In genomic region chr5:99977516-99978301, GRCm38 (mm10) we compare ENCODE assay signal across 7 mouse cellular contexts. TPM values are rescaled to one million over a fixed set of nuclear protein-coding genes. Genes with fewer than 3 reads are reported as not detected.
A peak's percentile ranks its signal among the peaks of the same experiment; 100 is the strongest.
DNase-seq lines count a peak whose midpoint lies in the region; ATAC-seq lines count a peak whose summit lies in the region.

No protein-coding gene starts in this region.

- H3K4me3 ChIP-seq in intestine, embryonic 16.5 days (ENCODE audit: low read length), result peak overlapping the region; percentile 73
- H3K4me3 ChIP-seq in limb, embryonic 10.5 days, result peak overlapping the region; percentile 98
- H3K4me3 ChIP-seq in midbrain, embryonic 12.5 days, result peak overlapping the region; percentile 98

- DNase-seq in adrenal gland, adult 8-10 months, result peak; percentile 76
- peak; percentile 70 for DNase-seq in embryo, embryonic 11.5 days (ENCODE audit: low read depth, low spot score)
- peak; percentile 60 to 77 for DNase-seq in gastrocnemius, postnatal 36 days
- DNase-seq in limb, embryonic 10.5 days (ENCODE audit: low spot score), result peak; percentile 87
- peak; percentile 57 to 68 for DNase-seq in spleen, adult 18-20 months

- peak overlapping the region; percentile 99 for H3K27ac ChIP-seq in intestine, embryonic 16.5 days (ENCODE audit: low read length)
- peak overlapping the region; percentile 100 for H3K27ac ChIP-seq in limb, embryonic 10.5 days
- H3K27ac ChIP-seq in midbrain, embryonic 12.5 days (replicated peaks), result peak overlapping the region; percentile 99

- peak; percentile 63 for ATAC-seq in intestine, embryonic 16.5 days
- peak; percentile 42 for ATAC-seq in midbrain, embryonic 12.5 days (ENCODE audit: low FRiP score, low read depth)

- H3K4me1 ChIP-seq in intestine, embryonic 16.5 days (ENCODE audit: control insufficient read depth, insufficient read depth, low read length), result peaks cover 26% of the 10 kb centered on the region
- peaks cover 32% of the 10 kb centered on the region for H3K4me1 ChIP-seq in limb, embryonic 10.5 days
- H3K4me1 ChIP-seq in midbrain, embryonic 12.5 days, result peaks cover 33% of the 10 kb centered on the region

- under 1% methylated on average over 49 of the region's 50 CpGs for WGBS in intestine, embryonic 16.5 days
- under 1% methylated on average over 48 of the region's 50 CpGs for WGBS in limb, embryonic 10.5 days
- WGBS in midbrain, embryonic 12.5 days, result under 1% methylated on average over 48 of the region's 50 CpGs

- no peaks in the 10 kb centered on the region for H3K9me3 ChIP-seq in intestine, embryonic 16.5 days (ENCODE audit: control insufficient read depth, low read length)
- no peaks in the 10 kb centered on the region for H3K9me3 ChIP-seq in limb, embryonic 10.5 days (replicated peaks)
- H3K9me3 ChIP-seq in midbrain, embryonic 12.5 days, result no peaks in the 10 kb centered on the region

- intact Hi-C loops in gastrocnemius, postnatal 36 days (cut with DNase I), result loop anchor here (2.0 to 10.0 kb wide), 2 partner anchors 61 to 447 kb away; partner anchors contain the start of genes Enoph1 and Hnrnpdl

- H3K36me3 ChIP-seq in intestine, embryonic 16.5 days (ENCODE audit: control insufficient read depth, insufficient read depth, low read length), result no peaks in the 10 kb centered on the region
- peaks cover 49% of the 10 kb centered on the region for H3K36me3 ChIP-seq in limb, embryonic 10.5 days
- H3K36me3 ChIP-seq in midbrain, embryonic 12.5 days, result peaks cover 4% of the 10 kb centered on the region; the same call in 1 of the 2 replicates

- peak overlapping the region; percentile 99 for H3K9ac ChIP-seq in intestine, embryonic 16.5 days (ENCODE audit: low read depth, low read length)
- H3K9ac ChIP-seq in midbrain, embryonic 12.5 days (replicated peaks), result peak overlapping the region; percentile 99

- H3K4me2 ChIP-seq in intestine, embryonic 16.5 days (ENCODE audit: low read depth, low read length), result peak overlapping the region; percentile 75
- peak overlapping the region; percentile 76 for H3K4me2 ChIP-seq in midbrain, embryonic 12.5 days (replicated peaks)

- H3K27me3 ChIP-seq in intestine, embryonic 16.5 days (replicated peaks; ENCODE audit: control insufficient read depth, insufficient read depth, low read length), result no peaks in the 10 kb centered on the region
- no peaks in the 10 kb centered on the region for H3K27me3 ChIP-seq in limb, embryonic 10.5 days (ENCODE audit: low read depth, poor library complexity, severe bottlenecking)
- H3K27me3 ChIP-seq in midbrain, embryonic 12.5 days, result no peaks in the 10 kb centered on the region

RNA-seq across cellular contexts. Expression of gene Hnrnpd, which starts 1.0 kb away (rescaled TPM):
- 100 to 1,000 TPM in 3 of 4 experiments, 10 to 100 TPM in 1; 72.1 to 188 (median 154) TPM for total RNA-seq in adrenal gland, adult 8-10 months (2022)
- 10 to 100 TPM; 51.4 to 63.8 TPM for total RNA-seq in gastrocnemius, postnatal 36 days (2021)
- 32.8 and 37.0 TPM in 2 replicates for polyA plus RNA-seq in intestine, embryonic 16.5 days (2015; fragmentation: Nextera tagmentation; extraction: Ambion mirVana)
- polyA plus RNA-seq in limb, embryonic 10.5 days (2016; fragmentation: Nextera tagmentation; extraction: Ambion mirVana), result 335 and 338 TPM in 2 replicates
- 471 and 527 TPM in 2 replicates for polyA plus RNA-seq in midbrain, embryonic 12.5 days (2016; fragmentation: Nextera tagmentation; extraction: Ambion mirVana)

RNA-seq across cellular contexts. Expression of gene 4930524J08Rik, which starts 1.2 kb away (rescaled TPM):
- 1 to 10 TPM; 1.2 to 2.2 (median 1.7) TPM for total RNA-seq in adrenal gland, adult 8-10 months (2022)
- under 1 TPM in 1 of 2 experiments, not detected in 1; 0.46 TPM for total RNA-seq in gastrocnemius, postnatal 36 days (2021)
- 0.89 and 1.0 TPM in 2 replicates for polyA plus RNA-seq in intestine, embryonic 16.5 days (2015; fragmentation: Nextera tagmentation; extraction: Ambion mirVana)
- polyA plus RNA-seq in limb, embryonic 10.5 days (2016; fragmentation: Nextera tagmentation; extraction: Ambion mirVana), result 1.7 and 2.4 TPM in 2 replicates
- 3.2 and 3.5 TPM in 2 replicates for polyA plus RNA-seq in midbrain, embryonic 12.5 days (2016; fragmentation: Nextera tagmentation; extraction: Ambion mirVana)

Comparison
In these comparisons a context has a peak if more than half of its experiments do, and no peak if none do; other contexts are left out.
1. Peak in every context shown above with its lines: DNase-seq, ATAC-seq, H3K4me3 ChIP-seq and H3K27ac ChIP-seq.